Mouse (Mus musculus) lung, postnatal 0 days (tissue): ENCODE data around the gene Rgs12. TPM values are rescaled to one million over a fixed set of nuclear protein-coding genes. Genes with fewer than 3 reads are reported as not detected.
A peak's percentile ranks its signal among the peaks of the same experiment; 100 is the strongest.

ENCODE experiments used
- ATAC-seq: fragments of 200-750 bp; cut with Nextera tagmentation; 2 replicates; pipeline ENCODE4 v1.8.0; 2017; ENCODE audit warnings: moderate library complexity
- DNase-seq: peaks from one replicate; pipeline ENCODE4 v3.0.0-alpha.2; 2016; ENCODE audit warnings: low spot score
- H3K27ac ChIP-seq: fragments of 300-500 bp; sonication (generic); 2 replicates; pipeline ENCODE4 v1.5.1; 2014; ENCODE audit warnings: antibody characterized with exemption, mild to moderate bottlenecking, low read length, mixed read lengths
- H3K27me3 ChIP-seq: fragments of 300-500 bp; sonication (generic); replicated peaks from 2 replicates; pipeline ENCODE4 v1.6.1; 2014; ENCODE audit warnings: low read length, mixed read lengths; ENCODE audit not compliant: insufficient read depth
- H3K36me3 ChIP-seq: fragments of 300-500 bp; sonication (generic); 2 replicates; pipeline ENCODE4 v1.6.1; 2014; ENCODE audit warnings: low read length, mixed read lengths; ENCODE audit not compliant: insufficient read depth
- H3K4me1 ChIP-seq: fragments of 300-500 bp; sonication (generic); 2 replicates; pipeline ENCODE4 v1.6.1; 2014; ENCODE audit warnings: antibody characterized with exemption, low read depth, low read length, mixed read lengths; ENCODE audit not compliant: insufficient read depth
- H3K4me2 ChIP-seq: fragments of 300-500 bp; sonication (generic); replicated peaks from 2 replicates; pipeline ENCODE4 v1.6.1; 2014; ENCODE audit warnings: low read depth, mild to moderate bottlenecking, low read length, moderate library complexity, mixed read lengths
- H3K4me3 ChIP-seq: fragments of 300-500 bp; sonication (generic); 2 replicates; pipeline ENCODE4 v1.5.1; 2014; ENCODE audit warnings: low read depth, low read length
- H3K9ac ChIP-seq: fragments of 300-500 bp; sonication (generic); replicated peaks from 2 replicates; pipeline ENCODE4 v1.6.1; 2014; ENCODE audit warnings: low read depth, mild to moderate bottlenecking
- H3K9me3 ChIP-seq: fragments of 300-500 bp; sonication (generic); 2 replicates; pipeline ENCODE4 v1.6.1; 2016; ENCODE audit warnings: low read length, mixed read lengths
- CTCF ChIP-seq: IDR thresholded peaks from 2 replicates; pipeline ENCODE4 v1.5.1; 2016; ENCODE audit warnings: antibody characterized with exemption, mild to moderate bottlenecking
- EP300 ChIP-seq: IDR thresholded peaks from 2 replicates; pipeline ENCODE4 v1.6.1; 2016; ENCODE audit warnings: antibody characterized with exemption, mild to moderate bottlenecking, control low read depth
- WGBS: fragments of 180-500 bp; shearing (Covaris S2); extraction: QIAGEN DNeasy Blood & Tissue Kit; methylation state at CpG from one replicate; pipeline ENCODE4 v1.1.7; 2014; 5-methylcytosine and 5-hydroxymethylcytosine counted together
- polyA plus RNA-seq: library from polyadenylated mRNA; unstranded; fragments of >200 nt; fragmentation: Nextera tagmentation; extraction: Ambion mirVana; gene quantifications from 2 replicates; pipeline ENCODE4 v1.2.1, GENCODE M21; 2015

Gene Rgs12
- 45.5 and 46.7 TPM in 2 replicates for polyA plus RNA-seq

GRCm38 (mm10) chr5:34948861-34949760, at the start of gene Rgs12:
Gene Rgs12, plus strand, starts transcription at chr5:34949445.
- TF ChIP-seq EP300: no peak
- TF ChIP-seq CTCF: no peak
- Histone ChIP-seq H3K27ac (peak within 1 kb of the TSS; percentile 85), H3K9me3 (no peaks in the 10 kb centered on the region), H3K4me2 (peak within 1 kb of the TSS; percentile 88), H3K36me3 (no peaks in the 10 kb centered on the region), H3K4me3 (peak within 1 kb of the TSS; percentile 79), H3K9ac (peak within 1 kb of the TSS; percentile 84), H3K4me1 (peaks cover 10% of the 10 kb centered on the region; the same call in 1 of the 2 replicates), H3K27me3 (no peaks in the 10 kb centered on the region)
- ATAC-seq (peak; percentile 99), DNase-seq (peak; percentile 88)
- WGBS: under 1% methylated on average over 59 of the region's 84 CpGs

- no peak for ATAC-seq
- TF ChIP-seq EP300 (no peak), CTCF (no peak)
- Histone ChIP-seq H3K36me3 (peaks cover 32% of the 10 kb centered on the region), H3K4me3 (no peak overlapping the region), H3K4me2 (no peak overlapping the region), H3K27me3 (no peaks in the 10 kb centered on the region), H3K9ac (no peak overlapping the region), H3K27ac (no peak overlapping the region), H3K4me1 (no peaks in the 10 kb centered on the region), H3K9me3 (no peaks in the 10 kb centered on the region)
- 95% methylated on average over 6 of the region's 6 CpGs for WGBS
- DNase-seq: no peak
These were observed 49.3 kb upstream of the Rgs12 start for GRCm38 (mm10) chr5:34899787-34900469.

- DNase-seq: peak; percentile 44
- H3K9me3 ChIP-seq: no peaks in the 10 kb centered on the region
- no peak overlapping the region for H3K9ac ChIP-seq
- no peak for TF ChIP-seq CTCF
- TF ChIP-seq EP300: no peak
- H3K4me1 ChIP-seq: no peaks in the 10 kb centered on the region
- H3K4me3 ChIP-seq: no peak overlapping the region
- ATAC-seq: peak; percentile 52
- H3K36me3 ChIP-seq: peaks cover 50% of the 10 kb centered on the region
- no peaks in the 10 kb centered on the region for H3K27me3 ChIP-seq
- H3K27ac ChIP-seq: peak overlapping the region; percentile 52; the same call in 1 of the 2 replicates
- no peak overlapping the region for H3K4me2 ChIP-seq
These were observed 46.9 kb upstream of the Rgs12 start for GRCm38 (mm10) chr5:34902371-34902770.

GRCm38 (mm10) chr5:34902811-34903385, 46.3 kb upstream of the Rgs12 start:
- H3K4me3 ChIP-seq: no peak overlapping the region
- no peak overlapping the region for H3K9ac ChIP-seq
- TF ChIP-seq CTCF (peak; percentile 69), EP300 (peak; percentile 92)
- no peaks in the 10 kb centered on the region for H3K27me3 ChIP-seq
- ATAC-seq (peak; percentile 95), DNase-seq (peak; percentile 92)
- peaks cover 48% of the 10 kb centered on the region for H3K36me3 ChIP-seq
- WGBS: 59% methylated on average over 5 of the region's 5 CpGs
- H3K27ac ChIP-seq: peak overlapping the region; percentile 52; the same call in 1 of the 2 replicates
- no peaks in the 10 kb centered on the region for H3K4me1 ChIP-seq
- H3K9me3 ChIP-seq: no peaks in the 10 kb centered on the region
- no peak overlapping the region for H3K4me2 ChIP-seq

DNA sequence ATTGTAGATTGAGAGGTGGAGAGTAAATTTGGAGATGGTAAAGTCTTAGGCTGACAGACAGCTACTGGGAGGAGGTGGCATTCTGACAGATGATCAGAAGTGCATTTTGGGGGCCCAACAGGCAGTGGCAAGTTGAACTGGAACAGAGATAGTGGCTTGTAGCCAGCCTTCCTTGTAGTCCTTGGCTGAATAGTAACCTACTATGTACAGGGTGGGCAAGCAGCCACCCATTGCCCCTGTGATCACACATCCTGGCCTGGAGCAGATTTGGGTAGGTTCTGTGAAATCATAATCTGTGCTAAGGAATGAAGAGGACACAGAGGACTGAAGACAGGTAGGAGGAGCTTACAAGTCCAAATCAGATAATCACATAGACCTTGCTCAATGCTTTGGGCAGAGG, 44.8 kb upstream of the Rgs12 start:
- no peak overlapping the region for H3K4me2 ChIP-seq
- H3K27me3 ChIP-seq: no peaks in the 10 kb centered on the region
- no peak for ATAC-seq
- H3K9ac ChIP-seq: no peak overlapping the region
- H3K4me1 ChIP-seq: peaks cover 3% of the 10 kb centered on the region; the same call in 1 of the 2 replicates
- peaks cover 49% of the 10 kb centered on the region for H3K36me3 ChIP-seq
- no peak overlapping the region for H3K27ac ChIP-seq
- TF ChIP-seq EP300 (no peak), CTCF (no peak)
- no peaks in the 10 kb centered on the region for H3K9me3 ChIP-seq
- DNase-seq: no peak
- H3K4me3 ChIP-seq: no peak overlapping the region

- DNase-seq (no peak), ATAC-seq (no peak)
- Histone ChIP-seq H3K27me3 (no peaks in the 10 kb centered on the region), H3K4me3 (no peak overlapping the region), H3K9me3 (no peaks in the 10 kb centered on the region), H3K9ac (no peak overlapping the region), H3K4me2 (no peak overlapping the region), H3K4me1 (peaks cover 8% of the 10 kb centered on the region; the same call in 1 of the 2 replicates), H3K36me3 (peaks cover 32% of the 10 kb centered on the region), H3K27ac (no peak overlapping the region)
- WGBS: 93% methylated on average over 4 of the region's 4 CpGs
- TF ChIP-seq CTCF (no peak), EP300 (no peak)
These were observed 42.0 kb upstream of the Rgs12 start for GRCm38 (mm10) chr5:34907230-34907629.
